In the genomic region with DNA sequence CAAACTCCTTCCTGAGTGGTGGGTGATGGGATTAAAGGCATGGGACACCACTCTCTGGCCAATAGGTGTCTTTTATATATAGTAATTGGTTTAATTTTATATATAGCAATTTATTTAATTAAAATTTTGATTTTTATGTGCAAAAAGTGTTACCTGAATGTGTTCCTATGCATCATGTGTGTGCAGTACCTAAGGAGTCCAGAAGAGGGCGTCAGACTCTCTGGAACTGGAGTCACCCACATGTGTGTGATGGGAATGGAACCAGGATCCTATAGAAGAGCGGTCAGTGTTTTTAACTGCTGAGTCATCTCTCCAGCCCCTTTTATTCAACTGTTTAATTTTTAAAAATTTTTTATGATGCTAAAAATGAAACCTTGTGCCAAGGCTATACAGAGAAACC, we compare ENCODE assay signal across 19 mouse cellular contexts. TPM values are rescaled to one million over a fixed set of nuclear protein-coding genes. Genes with fewer than 3 reads are reported as not detected.
A peak's percentile ranks its signal among the peaks of the same experiment; 100 is the strongest.
DNase-seq lines count a peak whose midpoint lies in the region; ATAC-seq and TF ChIP-seq lines count a peak whose summit lies in the region.
"Had no signal": no experiment of that assay in that cellular context is flagged by ENCODE, and none has a peak within 500 bp of the region (broad histone marks: within the 10 kb centered on the region; RNA-seq: fewer than 3 reads in every experiment).

No protein-coding gene starts in this region.

- 72% methylated on average over 2 of the region's 2 CpGs for WGBS in kidney, postnatal 0 days
- WGBS in kidney, embryonic 16.5 days, result 79% methylated on average over 2 of the region's 2 CpGs

- no peak overlapping the region for H3K4me3 ChIP-seq in kidney, postnatal 0 days (replicated peaks; ENCODE audit: low read depth, low read length)
- H3K4me3 ChIP-seq in kidney, embryonic 16.5 days (ENCODE audit: low read length), result no peak overlapping the region
- H3K4me3 ChIP-seq in testis, adult 2 months (ENCODE audit: control insufficient read depth, low read depth, low read length), result no peak overlapping the region
- H3K4me3 ChIP-seq: neural tube, embryonic 15.5 days had no signal

- no peak for ATAC-seq in CD4-positive, CD25-positive, alpha-beta regulatory T cell, adult 4 months
- no peak for ATAC-seq in kidney, postnatal 0 days (replicated peaks; ENCODE audit: low FRiP score, low read depth)
- no peak for ATAC-seq in kidney, embryonic 16.5 days (ENCODE audit: low FRiP score, low TSS enrichment)
- ATAC-seq in megakaryocyte progenitor cell, adult 5-6 weeks (replicated peaks; ENCODE audit: poor library complexity), result no peak
- ATAC-seq: inflammation-experienced regulatory T-cells, adult 6 months had no signal

- no peak for TF ChIP-seq POLR2A in testis, adult 2 months (IDR thresholded peaks at IDR 0.05; ENCODE audit: control insufficient read depth, low read depth, low read length)

- peak; percentile 45 for DNase-seq in CD4-positive, CD25-positive, alpha-beta regulatory T cell, adult 2 months (ENCODE audit: low read depth, low spot score)
- no peak for DNase-seq in kidney, postnatal 0 days (ENCODE audit: low spot score)
- DNase-seq in testis, postnatal 10 days (ENCODE audit: low spot score), result no peak
- no peak for DNase-seq in urinary bladder, postnatal 25 days (ENCODE audit: low spot score)
- DNase-seq: adrenal gland, postnatal 14 days; gastrocnemius, postnatal 36 days; heart, postnatal 10 days; kidney, postnatal 36 days; right cerebral cortex, adult 18-20 months had no signal

- H3K4me2 ChIP-seq in kidney, postnatal 0 days (ENCODE audit: low read length), result no peak overlapping the region
- no peak overlapping the region for H3K4me2 ChIP-seq in kidney, embryonic 16.5 days (replicated peaks; ENCODE audit: low read depth, low read length)
- H3K4me2 ChIP-seq: neural tube, embryonic 15.5 days had no signal

- H3K9me3 ChIP-seq in kidney, postnatal 0 days (replicated peaks; ENCODE audit: low read length), result no peaks in the 10 kb centered on the region
- peaks cover 5% of the 10 kb centered on the region for H3K9me3 ChIP-seq in kidney, embryonic 16.5 days (ENCODE audit: low read length)
- H3K9me3 ChIP-seq: neural tube, embryonic 15.5 days had no signal

- H3K4me1 ChIP-seq in kidney, postnatal 0 days (replicated peaks; ENCODE audit: insufficient read depth, low read length), result peaks cover 7% of the 10 kb centered on the region; the same call in 1 of the 2 replicates
- H3K4me1 ChIP-seq in kidney, embryonic 16.5 days (ENCODE audit: insufficient read depth, low read length), result peaks cover 14% of the 10 kb centered on the region
- H3K4me1 ChIP-seq in testis, adult 2 months (ENCODE audit: control insufficient read depth, insufficient read depth, low read length), result no peaks in the 10 kb centered on the region; the same call in 1 of the 2 replicates

- TF ChIP-seq CTCF in kidney, postnatal 0 days (IDR thresholded peaks at IDR 0.05; ENCODE audit: low read depth), result peak; percentile 38; the same call in 1 of the 2 replicates
- TF ChIP-seq CTCF in testis, adult 2 months (IDR thresholded peaks at IDR 0.05; ENCODE audit: control insufficient read depth, insufficient read depth, insufficient replicate concordance, low read depth, low read length), result peak; percentile 8; the same call in 1 of the 2 replicates

- H3K9ac ChIP-seq in kidney, postnatal 0 days (ENCODE audit: low read depth, low read length), result no peak overlapping the region
- no peak overlapping the region for H3K9ac ChIP-seq in kidney, embryonic 16.5 days (replicated peaks; ENCODE audit: low read length)
- H3K9ac ChIP-seq: neural tube, embryonic 15.5 days had no signal

- no peaks in the 10 kb centered on the region for H3K27me3 ChIP-seq in kidney, postnatal 0 days (ENCODE audit: insufficient read depth, low read length)
- H3K27me3 ChIP-seq in kidney, embryonic 16.5 days (ENCODE audit: insufficient read depth, low read length), result no peaks in the 10 kb centered on the region
- no peaks in the 10 kb centered on the region for H3K27me3 ChIP-seq in testis, adult 2 months (ENCODE audit: control insufficient read depth, insufficient read depth, low read length)
- H3K27me3 ChIP-seq: neural tube, embryonic 15.5 days had no signal

- H3K27ac ChIP-seq in kidney, postnatal 0 days, result no peak overlapping the region
- no peak overlapping the region for H3K27ac ChIP-seq in kidney, embryonic 16.5 days (ENCODE audit: low read length)
- H3K27ac ChIP-seq in testis, adult 2 months (ENCODE audit: control insufficient read depth, insufficient read depth, low read depth, low read length), result no peak overlapping the region
- H3K27ac ChIP-seq: neural tube, embryonic 15.5 days had no signal

- H3K36me3 ChIP-seq in kidney, postnatal 0 days (ENCODE audit: insufficient read depth, low read length), result peaks cover 26% of the 10 kb centered on the region
- H3K36me3 ChIP-seq in kidney, embryonic 16.5 days (ENCODE audit: insufficient read depth, low read length), result peaks cover 24% of the 10 kb centered on the region
- peaks cover 4% of the 10 kb centered on the region for H3K36me3 ChIP-seq in testis, adult 2 months (ENCODE audit: control insufficient read depth, insufficient read depth, low read length)

RNA-seq across cellular contexts. Expression of a gene that starts 3.9 kb away (rescaled TPM):
- 10 to 100 TPM; 30.2 to 30.5 TPM for polyA plus RNA-seq in CD4-positive, CD25-positive, alpha-beta regulatory T cell, adult 4 months (2017; shearing (Covaris generic))
- polyA plus RNA-seq in kidney, postnatal 0 days (2015; fragmentation: Nextera tagmentation; extraction: Ambion mirVana), result 23.1 and 26.4 TPM in 2 replicates
- 39.2 and 41.2 TPM in 2 replicates for polyA plus RNA-seq in kidney, embryonic 16.5 days (2015; fragmentation: Nextera tagmentation; extraction: Ambion mirVana)
- 8.0 and 8.1 TPM in 2 replicates for polyA plus RNA-seq in testis, adult 2 months (2012; rRNA removed)
- 6.4 and 8.2 TPM in 2 replicates for total RNA-seq in megakaryocyte progenitor cell, adult 5-6 weeks (2015)
- total RNA-seq in megakaryocyte progenitor cell, adult 5-6 weeks (2017), result 4.5 and 4.8 TPM in 2 replicates

RNA-seq across cellular contexts. Expression of a gene that starts 24.5 kb away (rescaled TPM):
- polyA plus RNA-seq in CD4-positive, CD25-positive, alpha-beta regulatory T cell, adult 4 months (2017; shearing (Covaris generic)), result not detected
- 0.29 and 0.34 TPM in 2 replicates for polyA plus RNA-seq in kidney, postnatal 0 days (2015; fragmentation: Nextera tagmentation; extraction: Ambion mirVana)
- 0.23 and 0.25 TPM in 2 replicates for polyA plus RNA-seq in kidney, embryonic 16.5 days (2015; fragmentation: Nextera tagmentation; extraction: Ambion mirVana)
- 0.09 and 0.11 TPM in 2 replicates for polyA plus RNA-seq in testis, adult 2 months (2012; rRNA removed)
- total RNA-seq in megakaryocyte progenitor cell, adult 5-6 weeks (2015), result 0.39 TPM in 1 of 2 replicates, not detected in the other
- total RNA-seq in megakaryocyte progenitor cell, adult 5-6 weeks (2017), result 0.20 TPM in 1 of 2 replicates, not detected in the other
- total RNA-seq: heart, postnatal 10 days had no signal

RNA-seq across cellular contexts. Expression of a gene that starts 28.7 kb away (rescaled TPM):
- not detected for polyA plus RNA-seq in CD4-positive, CD25-positive, alpha-beta regulatory T cell, adult 4 months (2017; shearing (Covaris generic))
- not detected in 2 replicates for polyA plus RNA-seq in kidney, postnatal 0 days (2015; fragmentation: Nextera tagmentation; extraction: Ambion mirVana)
- polyA plus RNA-seq in kidney, embryonic 16.5 days (2015; fragmentation: Nextera tagmentation; extraction: Ambion mirVana), result not detected in 2 replicates
- polyA plus RNA-seq in testis, adult 2 months (2012; rRNA removed), result 0.16 and 0.38 TPM in 2 replicates
- not detected in 2 replicates for total RNA-seq in megakaryocyte progenitor cell, adult 5-6 weeks (2015)
- total RNA-seq in megakaryocyte progenitor cell, adult 5-6 weeks (2017), result not detected in 2 replicates
- total RNA-seq: common myeloid progenitor, adult 5-6 weeks; gastrocnemius, postnatal 36 days; heart, postnatal 10 days; left cerebral cortex, adult 18-20 months had no signal
- polyA plus RNA-seq: inflammation-experienced regulatory T-cells, adult 6 months; limb, embryonic 14.5 days; neural tube, embryonic 15.5 days; urinary bladder, adult 2 months had no signal

RNA-seq across cellular contexts. Expression of a gene that starts 53.5 kb away (rescaled TPM):
- polyA plus RNA-seq in CD4-positive, CD25-positive, alpha-beta regulatory T cell, adult 4 months (2017; shearing (Covaris generic)), result 100 to 1,000 TPM in 1 of 2 experiments, 10 to 100 TPM in 1; 95.0 to 107 TPM
- polyA plus RNA-seq in kidney, postnatal 0 days (2015; fragmentation: Nextera tagmentation; extraction: Ambion mirVana), result 50.3 and 51.7 TPM in 2 replicates
- 82.0 and 90.0 TPM in 2 replicates for polyA plus RNA-seq in kidney, embryonic 16.5 days (2015; fragmentation: Nextera tagmentation; extraction: Ambion mirVana)
- polyA plus RNA-seq in testis, adult 2 months (2012; rRNA removed), result 197 and 224 TPM in 2 replicates
- total RNA-seq in megakaryocyte progenitor cell, adult 5-6 weeks (2015), result 32.6 and 43.0 TPM in 2 replicates
- total RNA-seq in megakaryocyte progenitor cell, adult 5-6 weeks (2017), result 36.4 and 40.8 TPM in 2 replicates

RNA-seq across cellular contexts. Expression of a gene that starts 58.8 kb away (rescaled TPM):
- polyA plus RNA-seq in CD4-positive, CD25-positive, alpha-beta regulatory T cell, adult 4 months (2017; shearing (Covaris generic)), result 100 to 1,000 TPM; 110 to 150 TPM
- 23.9 and 25.2 TPM in 2 replicates for polyA plus RNA-seq in kidney, postnatal 0 days (2015; fragmentation: Nextera tagmentation; extraction: Ambion mirVana)
- polyA plus RNA-seq in kidney, embryonic 16.5 days (2015; fragmentation: Nextera tagmentation; extraction: Ambion mirVana), result 27.2 and 31.6 TPM in 2 replicates
- polyA plus RNA-seq in testis, adult 2 months (2012; rRNA removed), result 13.4 and 13.9 TPM in 2 replicates
- total RNA-seq in megakaryocyte progenitor cell, adult 5-6 weeks (2015), result 58.6 and 71.3 TPM in 2 replicates
- total RNA-seq in megakaryocyte progenitor cell, adult 5-6 weeks (2017), result 119 and 152 TPM in 2 replicates
